Mouse (Mus musculus) hindbrain, embryonic 11.5 days (tissue): Measurements from ENCODE around the gene Tfap2d. TPM values are rescaled to one million over a fixed set of nuclear protein-coding genes. Genes with fewer than 3 reads are reported as not detected.

Experiments
- ATAC-seq: fragments of 200-750 bp; cut with Nextera tagmentation; 2 replicates; pipeline ENCODE4 v1.8.0; 2017; ENCODE audit warnings: mild to moderate bottlenecking, moderate TSS enrichment, moderate library complexity; ENCODE audit not compliant: low FRiP score
- DNase-seq: peaks from one replicate; pipeline ENCODE4 v3.0.0-alpha.2; 2015; ENCODE audit warnings: low spot score
- H3K27ac ChIP-seq: fragments of 300-500 bp; sonication (generic); 2 replicates; pipeline ENCODE4 v1.5.1; 2014; ENCODE audit warnings: mild to moderate bottlenecking, low read depth, low read length
- H3K27me3 ChIP-seq: fragments of 300-500 bp; sonication (generic); 2 replicates; pipeline ENCODE4 v1.6.1; 2014; ENCODE audit warnings: mild to moderate bottlenecking, low read length, moderate library complexity, mixed read lengths; ENCODE audit not compliant: control insufficient read depth, insufficient read depth
- H3K36me3 ChIP-seq: fragments of 300-500 bp; sonication (generic); 2 replicates; pipeline ENCODE4 v1.6.1; 2014; ENCODE audit warnings: mild to moderate bottlenecking, low read length, moderate library complexity, mixed read lengths; ENCODE audit not compliant: control insufficient read depth, insufficient read depth
- H3K4me1 ChIP-seq: fragments of 300-500 bp; sonication (generic); replicated peaks from 2 replicates; pipeline ENCODE4 v1.6.1; 2014; ENCODE audit warnings: low read length, mixed read lengths; ENCODE audit not compliant: control insufficient read depth, insufficient read depth
- H3K4me2 ChIP-seq: fragments of 300-500 bp; sonication (generic); replicated peaks from 2 replicates; pipeline ENCODE4 v1.6.1; 2014; ENCODE audit warnings: mild to moderate bottlenecking, low read depth, low read length
- H3K4me3 ChIP-seq: fragments of 300-500 bp; sonication (generic); 2 replicates; pipeline ENCODE4 v1.5.1; 2014; ENCODE audit warnings: low read depth, low read length
- H3K9ac ChIP-seq: fragments of 300-500 bp; sonication (generic); 2 replicates; pipeline ENCODE4 v1.6.1; 2014; ENCODE audit warnings: low read depth, low read length
- H3K9me3 ChIP-seq: fragments of 300-500 bp; sonication (generic); 2 replicates; pipeline ENCODE4 v1.6.1; 2016; ENCODE audit warnings: low read length; ENCODE audit not compliant: control insufficient read depth
- whole genome bisulfite sequencing: fragments of 180-500 bp; shearing (Covaris S2); extraction: QIAGEN DNeasy Blood & Tissue Kit; methylation state at CpG from one replicate; pipeline ENCODE4 v1.1.7; 2014; 5-methylcytosine and 5-hydroxymethylcytosine counted together
- polyA plus RNA-seq: library from polyadenylated mRNA; unstranded; fragments of >200 nt; fragmentation: Nextera tagmentation; extraction: Ambion mirVana; gene quantifications from 2 replicates; pipeline ENCODE4 v1.2.1, GENCODE M21; 2014

The Tfap2d gene
- polyA plus RNA-seq, 1 experiment from 2014 or later, result 0.74 TPM

DNA sequence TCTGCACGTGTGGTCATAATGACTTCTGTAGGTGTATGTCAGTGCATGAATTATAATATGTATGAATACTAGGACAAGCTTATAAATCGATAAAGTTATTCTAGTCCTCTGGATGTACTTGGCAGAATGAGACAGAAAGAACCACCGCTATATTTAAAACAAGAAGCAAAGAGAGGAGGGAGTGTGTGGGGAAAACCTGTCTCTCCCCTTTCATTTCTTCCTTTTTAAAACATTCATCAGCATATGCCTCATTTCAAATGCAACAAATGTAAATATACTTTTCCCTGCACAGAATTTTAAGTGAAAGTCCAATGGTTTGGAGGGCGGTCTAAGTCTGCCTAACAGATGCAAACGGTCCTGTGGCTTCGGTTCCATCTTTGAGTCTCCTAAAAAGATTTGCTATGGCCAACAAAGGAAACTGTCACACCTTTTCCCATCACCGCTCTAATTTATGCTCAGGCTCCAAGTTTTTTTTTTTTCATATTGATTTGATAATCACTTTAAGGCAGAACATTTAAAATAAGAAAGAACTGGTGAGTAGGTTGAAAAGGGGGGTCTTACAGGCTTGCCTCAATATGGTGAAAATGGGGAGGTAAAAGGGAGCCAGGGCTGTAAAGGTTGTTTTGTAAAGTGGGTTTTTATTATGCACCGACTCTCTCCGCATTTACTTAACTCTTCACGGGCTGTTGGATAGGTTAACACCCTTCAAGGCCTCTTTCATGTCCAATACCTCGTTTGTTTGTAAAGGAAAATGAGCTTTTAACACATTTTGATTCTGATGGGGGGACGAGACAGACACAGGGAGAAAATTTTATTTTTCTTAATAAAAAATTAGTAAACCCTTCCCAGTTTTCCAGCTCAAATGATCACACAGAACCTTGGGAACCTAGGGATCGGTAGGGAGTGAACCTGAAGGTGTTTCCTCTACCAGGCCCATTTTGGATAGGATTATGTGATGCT is 4.3 kb downstream of the Tfap2d start:
- WGBS, result 2% methylated on average over 13 of the region's 13 CpGs
- Histone ChIP-seq H3K9me3 (no peaks in the 10 kb centered on the region), H3K27ac (no peak overlapping the region), H3K4me2 (no peak overlapping the region), H3K4me3 (no peak overlapping the region), H3K4me1 (no peaks in the 10 kb centered on the region), H3K36me3 (no peaks in the 10 kb centered on the region), H3K27me3 (peaks cover 95% of the 10 kb centered on the region), H3K9ac (no peak overlapping the region)
- DNase-seq (no peak), ATAC-seq (no peak)

DNA sequence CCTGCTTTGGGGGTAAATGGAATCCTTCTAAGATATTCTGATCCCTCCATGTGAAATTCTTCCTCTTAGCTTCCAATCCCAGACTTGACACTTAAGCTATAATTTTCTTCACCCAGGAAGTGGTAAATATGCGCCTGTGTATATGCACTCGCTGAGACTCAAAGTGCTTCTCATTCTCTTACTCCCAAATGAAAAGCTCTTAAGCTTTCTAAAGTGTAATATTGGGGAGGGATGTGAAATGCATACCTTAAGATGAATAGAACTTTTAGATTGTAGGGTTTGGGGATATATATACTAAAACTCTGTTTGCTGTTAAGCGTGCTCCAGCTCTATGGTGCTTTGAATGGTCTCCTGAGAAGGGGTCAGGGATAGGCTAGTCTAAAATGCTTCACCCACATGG is 5.0 kb downstream of the Tfap2d start:
- 1% methylated on average over 3 of the region's 3 CpGs for WGBS
- Histone ChIP-seq H3K4me2 (no peak overlapping the region), H3K4me1 (no peaks in the 10 kb centered on the region), H3K36me3 (no peaks in the 10 kb centered on the region), H3K27me3 (peaks cover 95% of the 10 kb centered on the region), H3K9me3 (no peaks in the 10 kb centered on the region), H3K9ac (no peak overlapping the region), H3K4me3 (no peak overlapping the region), H3K27ac (no peak overlapping the region)
- DNase-seq (no peak), ATAC-seq (no peak)

DNA sequence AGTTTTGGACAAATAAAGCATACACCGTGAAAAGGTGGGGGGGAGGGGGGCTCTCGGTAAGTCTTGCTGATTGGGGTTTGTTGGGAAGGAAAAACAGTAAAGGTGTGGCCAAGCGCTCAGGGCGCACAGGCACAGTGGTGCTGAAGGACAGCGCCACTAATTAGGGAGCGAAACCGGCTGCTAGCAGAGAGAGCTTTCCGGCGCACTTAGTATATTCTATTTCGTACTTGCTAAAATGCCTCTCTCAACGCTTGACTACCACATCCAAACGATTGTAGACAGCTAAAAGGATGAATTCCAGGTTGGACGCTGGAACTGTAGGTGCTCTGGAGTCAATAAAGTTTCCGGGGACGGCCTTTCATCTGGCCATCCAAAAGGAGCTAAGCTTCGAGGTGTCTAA is 6.9 kb downstream of the Tfap2d start:
- no peak for ATAC-seq
- Histone ChIP-seq H3K9ac (no peak overlapping the region), H3K4me3 (no peak overlapping the region)

DNA sequence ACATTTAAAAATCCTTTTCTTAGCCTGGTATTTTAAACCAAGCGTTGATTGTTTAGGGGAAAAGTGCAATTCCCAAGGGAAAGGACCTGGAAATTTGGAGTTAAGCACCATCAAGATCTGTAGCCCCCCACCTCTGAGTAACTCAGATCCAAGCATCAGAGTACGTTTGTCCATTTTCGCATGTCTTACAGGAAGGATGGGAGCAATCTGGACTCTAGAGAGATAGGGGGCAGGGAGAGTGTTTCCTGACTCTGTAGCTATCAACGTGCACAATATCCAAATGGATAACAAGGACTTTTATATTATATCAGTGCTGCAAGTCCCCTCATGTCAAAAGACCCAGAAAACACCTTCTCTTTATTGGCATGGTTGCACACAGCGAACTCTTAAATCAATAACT is 7.4 kb downstream of the Tfap2d start:
- 2% methylated on average over 5 of the region's 5 CpGs for WGBS

More for the DNA sequence above, 6.9 kb downstream of the Tfap2d start:
- Histone ChIP-seq H3K4me1 (no peaks in the 10 kb centered on the region), H3K27ac (no peak overlapping the region), H3K27me3 (peaks cover 86% of the 10 kb centered on the region), H3K9me3 (no peaks in the 10 kb centered on the region), H3K4me2 (no peak overlapping the region), H3K36me3 (no peaks in the 10 kb centered on the region)
- WGBS, result under 1% methylated on average over 16 of the region's 16 CpGs
- DNase-seq, result peak; percentile 83

DNA sequence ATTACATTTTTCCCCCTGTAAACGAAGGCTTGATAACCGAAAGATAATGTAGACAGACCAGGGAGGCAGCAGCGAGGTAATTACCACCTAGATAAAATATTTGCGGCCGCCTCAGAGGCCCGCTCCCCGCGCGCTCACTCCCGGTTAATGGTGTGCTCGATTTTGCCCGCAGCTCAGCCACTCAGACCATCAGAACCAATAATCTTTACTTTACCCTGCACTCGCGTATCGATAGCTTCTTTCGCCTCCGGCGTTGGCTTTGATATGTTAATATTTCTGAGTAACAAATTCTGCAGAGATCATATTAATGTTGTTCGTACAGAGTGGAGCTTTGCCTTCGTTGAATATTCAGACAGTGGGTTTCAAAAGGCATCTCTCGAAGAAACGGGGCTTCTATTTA is 8.2 kb downstream of the Tfap2d start:
- no peak overlapping the region for H3K27ac ChIP-seq
- H3K9ac ChIP-seq, result no peak overlapping the region
- ATAC-seq, result no peak

More for the DNA sequence above, 7.4 kb downstream of the Tfap2d start:
- DNase-seq, result no peak
- H3K27ac ChIP-seq, result no peak overlapping the region
- H3K4me2 ChIP-seq, result no peak overlapping the region
- H3K4me3 ChIP-seq, result no peak overlapping the region
- no peak overlapping the region for H3K9ac ChIP-seq
- no peaks in the 10 kb centered on the region for H3K9me3 ChIP-seq
- H3K27me3 ChIP-seq, result peaks cover 81% of the 10 kb centered on the region
- ATAC-seq, result no peak
- H3K4me1 ChIP-seq, result no peaks in the 10 kb centered on the region
- H3K36me3 ChIP-seq, result no peaks in the 10 kb centered on the region

DNA sequence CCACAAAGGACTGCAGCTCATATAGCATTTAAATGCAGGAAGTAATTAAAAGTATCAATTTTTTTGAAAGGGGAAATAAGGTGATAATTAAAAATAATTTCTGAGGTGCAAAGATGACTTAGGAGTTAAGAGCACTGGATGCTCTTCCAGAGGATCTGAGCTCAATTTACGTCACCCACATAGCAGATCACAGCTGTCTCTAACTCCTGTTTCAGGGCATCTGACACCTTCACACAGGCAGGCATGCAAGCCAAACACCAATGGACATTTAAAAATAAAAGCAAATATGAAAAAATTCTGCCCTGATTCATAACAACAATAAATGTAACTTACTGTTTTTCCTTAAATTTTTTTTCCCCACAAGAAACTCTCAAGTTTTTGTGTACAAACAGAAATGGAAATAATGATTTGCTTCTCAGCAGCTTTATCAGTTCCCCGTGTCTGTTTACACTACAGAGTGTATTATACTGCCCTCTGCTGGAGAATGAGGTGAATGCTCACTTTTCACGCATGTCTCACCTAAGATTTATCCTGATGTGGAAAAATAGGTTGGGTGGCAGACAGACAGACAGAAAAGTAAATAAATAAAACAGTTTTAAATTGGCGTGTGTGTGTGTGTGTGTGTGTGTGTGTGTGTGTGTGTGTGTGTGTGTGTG is 76.0 kb downstream of the Tfap2d start:
- H3K36me3 ChIP-seq, result no peaks in the 10 kb centered on the region
- 14% methylated on average over 4 of the region's 4 CpGs for WGBS
- H3K9ac ChIP-seq, result no peak overlapping the region
- no peaks in the 10 kb centered on the region for H3K9me3 ChIP-seq
- ATAC-seq (no peak), DNase-seq (peak; percentile 71)
- H3K4me1 ChIP-seq, result no peaks in the 10 kb centered on the region
- H3K27me3 ChIP-seq, result no peaks in the 10 kb centered on the region
- no peak overlapping the region for H3K4me2 ChIP-seq
- H3K4me3 ChIP-seq, result no peak overlapping the region
- no peak overlapping the region for H3K27ac ChIP-seq

More for the DNA sequence above, 8.2 kb downstream of the Tfap2d start:
- Histone ChIP-seq H3K4me2 (no peak overlapping the region), H3K9me3 (no peaks in the 10 kb centered on the region), H3K4me3 (no peak overlapping the region), H3K27me3 (peaks cover 73% of the 10 kb centered on the region), H3K4me1 (no peaks in the 10 kb centered on the region), H3K36me3 (no peaks in the 10 kb centered on the region)
- DNase-seq, result no peak
- WGBS, result 1% methylated on average over 22 of the region's 22 CpGs

DNA sequence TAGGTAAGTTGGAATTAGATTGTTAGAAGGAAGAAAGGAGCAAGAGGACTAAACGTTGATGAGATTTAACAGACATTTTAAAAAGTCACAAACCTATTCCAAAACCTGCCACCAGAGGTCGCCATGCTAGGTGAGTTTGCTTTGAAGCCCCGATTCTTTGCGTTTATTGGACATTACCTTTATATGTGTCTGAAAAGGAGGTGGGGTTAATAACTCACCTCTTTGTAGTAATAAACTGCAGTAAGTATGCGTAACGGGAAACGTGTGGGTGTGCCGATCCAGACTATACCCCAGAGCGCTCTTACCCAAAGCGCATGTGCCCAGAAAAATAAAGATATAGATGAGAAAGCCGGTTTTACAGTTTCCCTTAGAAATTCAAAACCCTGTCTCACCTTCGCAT is 102.8 kb downstream of the Tfap2d start:
- H3K9me3 ChIP-seq, result no peaks in the 10 kb centered on the region
- peaks cover 10% of the 10 kb centered on the region; the same call in 1 of the 2 replicates for H3K27me3 ChIP-seq
- no peak overlapping the region for H3K9ac ChIP-seq
- DNase-seq (peak; percentile 82), ATAC-seq (peak; percentile 37; the same call in 1 of the 2 replicates)
- no peaks in the 10 kb centered on the region for H3K4me1 ChIP-seq
- H3K36me3 ChIP-seq, result no peaks in the 10 kb centered on the region
- no peak overlapping the region for H3K27ac ChIP-seq
- H3K4me3 ChIP-seq, result no peak overlapping the region
- peak overlapping the region; percentile 34 for H3K4me2 ChIP-seq
- whole genome bisulfite sequencing, result 4% methylated on average over 12 of the region's 12 CpGs

DNA sequence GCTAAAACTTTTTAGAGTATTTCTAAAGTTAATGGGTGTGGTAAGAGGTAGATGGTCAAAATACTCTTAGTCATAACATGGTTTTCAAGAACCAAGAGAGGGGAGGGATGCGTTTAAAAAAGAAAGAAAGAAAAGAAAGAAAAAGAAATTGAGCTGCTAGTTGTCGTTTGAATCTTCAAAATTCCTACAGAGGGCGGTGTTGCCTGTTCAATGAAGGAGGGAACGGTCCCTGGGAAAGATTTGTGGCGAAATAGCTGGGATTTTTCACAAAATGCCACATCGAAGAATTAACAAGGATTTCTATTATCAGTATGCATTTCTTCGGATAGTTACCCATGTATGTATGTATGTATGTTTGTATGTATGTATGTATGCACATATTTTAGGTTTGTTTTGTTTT is 103.4 kb downstream of the Tfap2d start:
- no peak overlapping the region for H3K4me3 ChIP-seq
- H3K27me3 ChIP-seq, result peaks cover 15% of the 10 kb centered on the region; the same call in 1 of the 2 replicates
- no peaks in the 10 kb centered on the region for H3K9me3 ChIP-seq
- no peaks in the 10 kb centered on the region for H3K4me1 ChIP-seq
- H3K36me3 ChIP-seq, result no peaks in the 10 kb centered on the region
- ATAC-seq (peak; percentile 17; the same call in 1 of the 2 replicates), DNase-seq (peak; percentile 71)
- H3K4me2 ChIP-seq, result no peak overlapping the region
- WGBS, result 2% methylated on average over 7 of the region's 7 CpGs
- H3K27ac ChIP-seq, result no peak overlapping the region
- H3K9ac ChIP-seq, result no peak overlapping the region
